Mouse (Mus musculus): ENCODE data around the gene Smg6. TPM values are rescaled to one million over a fixed set of nuclear protein-coding genes. Genes with fewer than 3 reads are reported as not detected.
A peak's percentile ranks its signal among the peaks of the same experiment; 100 is the strongest.

Smg6 gene
- polyA plus RNA-seq, 1 experiment from 2014 or later: 17.3 TPM

- Histone ChIP-seq H3K9ac (no peak overlapping the region), H3K27ac (no peak overlapping the region), H3K4me2 (no peak overlapping the region), H3K4me1 (peaks cover 11% of the 10 kb centered on the region; the same call in 1 of the 2 replicates), H3K27me3 (no peaks in the 10 kb centered on the region), H3K9me3 (no peaks in the 10 kb centered on the region), H3K36me3 (peaks cover 73% of the 10 kb centered on the region), H3K4me3 (no peak overlapping the region)
- 81% methylated on average over 6 of the region's 6 CpGs for WGBS
- no peak for ATAC-seq (ENCODE audit: borderline replicate concordance, extremely low read depth, low FRiP score, low TSS enrichment)
Measured at GRCm38 (mm10) chr11:74901555-74901954, 24.1 kb upstream of the Smg6 start.

- no peak overlapping the region for H3K4me2 ChIP-seq
- H3K9ac ChIP-seq: no peak overlapping the region
- H3K27ac ChIP-seq: no peak overlapping the region
- H3K9me3 ChIP-seq: no peaks in the 10 kb centered on the region
- peaks cover 11% of the 10 kb centered on the region; the same call in 1 of the 2 replicates for H3K4me1 ChIP-seq
- H3K27me3 ChIP-seq: no peaks in the 10 kb centered on the region
- no peak for ATAC-seq (ENCODE audit: borderline replicate concordance, extremely low read depth, low FRiP score, low TSS enrichment)
- H3K4me3 ChIP-seq: no peak overlapping the region
- 84% methylated on average over 5 of the region's 5 CpGs for WGBS
- H3K36me3 ChIP-seq: peaks cover 81% of the 10 kb centered on the region
Measured at GRCm38 (mm10) chr11:74902416-74902815, 23.2 kb upstream of the Smg6 start.

GRCm38 (mm10) chr11:74907850-74908249, 17.8 kb upstream of the Smg6 start:
- ATAC-seq (ENCODE audit: borderline replicate concordance, extremely low read depth, low FRiP score, low TSS enrichment): no peak
- Histone ChIP-seq H3K27ac (no peak overlapping the region), H3K4me2 (no peak overlapping the region), H3K4me1 (no peaks in the 10 kb centered on the region), H3K9ac (no peak overlapping the region), H3K9me3 (no peaks in the 10 kb centered on the region), H3K4me3 (no peak overlapping the region), H3K36me3 (peaks cover 71% of the 10 kb centered on the region), H3K27me3 (no peaks in the 10 kb centered on the region)
- WGBS: 91% methylated on average over 6 of the region's 6 CpGs

GRCm38 (mm10) chr11:74908618-74909399, 16.8 kb upstream of the Smg6 start:
- H3K27ac ChIP-seq: no peak overlapping the region
- H3K9me3 ChIP-seq: no peaks in the 10 kb centered on the region
- H3K36me3 ChIP-seq: peaks cover 62% of the 10 kb centered on the region
- no peaks in the 10 kb centered on the region for H3K27me3 ChIP-seq
- no peak overlapping the region for H3K4me2 ChIP-seq
- no peak for ATAC-seq (ENCODE audit: borderline replicate concordance, extremely low read depth, low FRiP score, low TSS enrichment)
- H3K9ac ChIP-seq: no peak overlapping the region
- H3K4me1 ChIP-seq: no peaks in the 10 kb centered on the region
- WGBS: 73% methylated on average over 12 of the region's 12 CpGs
- no peak overlapping the region for H3K4me3 ChIP-seq

- H3K27me3 ChIP-seq: no peaks in the 10 kb centered on the region
- ATAC-seq (ENCODE audit: borderline replicate concordance, extremely low read depth, low FRiP score, low TSS enrichment): no peak
- H3K36me3 ChIP-seq: peaks cover 50% of the 10 kb centered on the region
- H3K9ac ChIP-seq: no peak overlapping the region
- WGBS: 81% methylated on average over 4 of the region's 4 CpGs
- H3K4me2 ChIP-seq: no peak overlapping the region
- H3K4me1 ChIP-seq: no peaks in the 10 kb centered on the region
- no peak overlapping the region for H3K4me3 ChIP-seq
- no peak overlapping the region for H3K27ac ChIP-seq
- H3K9me3 ChIP-seq: no peaks in the 10 kb centered on the region
Measured at GRCm38 (mm10) chr11:74909978-74910377, 15.6 kb upstream of the Smg6 start.

GRCm38 (mm10) chr11:74912492-74912891, 13.1 kb upstream of the Smg6 start:
- H3K4me3 ChIP-seq: no peak overlapping the region
- peaks cover 27% of the 10 kb centered on the region for H3K36me3 ChIP-seq
- H3K9me3 ChIP-seq: no peaks in the 10 kb centered on the region
- no peak overlapping the region for H3K27ac ChIP-seq
- H3K4me2 ChIP-seq: no peak overlapping the region
- H3K4me1 ChIP-seq: no peaks in the 10 kb centered on the region
- no peaks in the 10 kb centered on the region for H3K27me3 ChIP-seq
- no peak overlapping the region for H3K9ac ChIP-seq
- WGBS: 73% methylated on average over 3 of the region's 3 CpGs
- ATAC-seq (ENCODE audit: borderline replicate concordance, extremely low read depth, low FRiP score, low TSS enrichment): no peak

- Histone ChIP-seq H3K36me3 (peaks cover 15% of the 10 kb centered on the region; the same call in 1 of the 2 replicates), H3K9me3 (no peaks in the 10 kb centered on the region), H3K27ac (no peak overlapping the region), H3K27me3 (no peaks in the 10 kb centered on the region), H3K4me3 (no peak overlapping the region), H3K9ac (no peak overlapping the region), H3K4me2 (no peak overlapping the region), H3K4me1 (no peaks in the 10 kb centered on the region)
- 68% methylated on average over 6 of the region's 6 CpGs for WGBS
- ATAC-seq (ENCODE audit: borderline replicate concordance, extremely low read depth, low FRiP score, low TSS enrichment): no peak
Measured at GRCm38 (mm10) chr11:74919249-74919648, 6.4 kb upstream of the Smg6 start.

GRCm38 (mm10) chr11:74924149-74924548, 1.5 kb upstream of the Smg6 start:
- no peak for ATAC-seq (ENCODE audit: borderline replicate concordance, extremely low read depth, low FRiP score, low TSS enrichment)
- Histone ChIP-seq H3K27ac (no peak overlapping the region), H3K4me3 (no peak overlapping the region), H3K27me3 (no peaks in the 10 kb centered on the region), H3K36me3 (peaks cover 2% of the 10 kb centered on the region; the same call in 1 of the 2 replicates), H3K4me1 (peaks cover 17% of the 10 kb centered on the region), H3K9me3 (no peaks in the 10 kb centered on the region), H3K9ac (no peak overlapping the region), H3K4me2 (no peak overlapping the region; the same call in 1 of the 2 replicates)
- 59% methylated on average over 4 of the region's 4 CpGs for WGBS

- Histone ChIP-seq H3K9me3 (no peaks in the 10 kb centered on the region), H3K27me3 (no peaks in the 10 kb centered on the region), H3K27ac (peak overlapping the region; percentile 100), H3K36me3 (peaks cover 9% of the 10 kb centered on the region), H3K4me2 (peak overlapping the region; percentile 54), H3K4me3 (peak overlapping the region; percentile 74), H3K4me1 (peaks cover 17% of the 10 kb centered on the region), H3K9ac (peak overlapping the region; percentile 73)
- 4% methylated on average over 11 of the region's 11 CpGs for WGBS
- ATAC-seq (ENCODE audit: borderline replicate concordance, extremely low read depth, low FRiP score, low TSS enrichment): no peak; the same call in 1 of the 2 replicates
Measured at GRCm38 (mm10) chr11:74926388-74927005, 874 bp downstream of the Smg6 start.

- Histone ChIP-seq H3K27me3 (no peaks in the 10 kb centered on the region), H3K27ac (0 out of 2 replicates have a peak overlapping the region, but pooled peaks have one; percentile 31), H3K36me3 (peaks cover 14% of the 10 kb centered on the region), H3K9me3 (no peaks in the 10 kb centered on the region), H3K4me3 (peak overlapping the region; percentile 74; the same call in 1 of the 2 replicates), H3K4me2 (peak overlapping the region; percentile 54), H3K4me1 (peaks cover 17% of the 10 kb centered on the region), H3K9ac (no peak overlapping the region)
- WGBS: 83% methylated on average over 2 of the region's 2 CpGs
- ATAC-seq (ENCODE audit: borderline replicate concordance, extremely low read depth, low FRiP score, low TSS enrichment): no peak
Measured at GRCm38 (mm10) chr11:74927236-74927725, 1.7 kb downstream of the Smg6 start.

GRCm38 (mm10) chr11:74929111-74929510, 3.5 kb downstream of the Smg6 start:
- 92% methylated on average over 4 of the region's 4 CpGs for WGBS
- no peak overlapping the region for H3K4me3 ChIP-seq
- H3K4me2 ChIP-seq: no peak overlapping the region
- no peak overlapping the region for H3K9ac ChIP-seq
- peaks cover 32% of the 10 kb centered on the region for H3K36me3 ChIP-seq
- H3K4me1 ChIP-seq: peaks cover 17% of the 10 kb centered on the region
- no peak overlapping the region for H3K27ac ChIP-seq
- H3K27me3 ChIP-seq: no peaks in the 10 kb centered on the region
- no peak for ATAC-seq (ENCODE audit: borderline replicate concordance, extremely low read depth, low FRiP score, low TSS enrichment)
- no peaks in the 10 kb centered on the region for H3K9me3 ChIP-seq

GRCm38 (mm10) chr11:74930391-74930790, 4.8 kb downstream of the Smg6 start:
- peaks cover 44% of the 10 kb centered on the region for H3K36me3 ChIP-seq
- 93% methylated on average over 7 of the region's 7 CpGs for WGBS

More at GRCm38 (mm10) chr11:74930391-74930790, 4.8 kb downstream of the Smg6 start:
- Histone ChIP-seq H3K9ac (no peak overlapping the region), H3K4me3 (no peak overlapping the region), H3K4me2 (no peak overlapping the region), H3K27me3 (no peaks in the 10 kb centered on the region), H3K4me1 (peaks cover 11% of the 10 kb centered on the region), H3K27ac (no peak overlapping the region), H3K9me3 (no peaks in the 10 kb centered on the region)
- ATAC-seq (ENCODE audit: borderline replicate concordance, extremely low read depth, low FRiP score, low TSS enrichment): no peak

Data from lung, embryonic 15.5 days (tissue).